ENCODE assay signal across 8 mouse cellular contexts in genomic region chr2:129904753-129905152, GRCm38 (mm10).
DNase-seq lines count a peak whose midpoint lies in the region; ATAC-seq lines count a peak whose summit lies in the region.

No protein-coding gene starts in this region.

- no peak overlapping the region for H3K27ac ChIP-seq in neural tube, embryonic 11.5 days (ENCODE audit: low read depth, low read length)

- H3K9ac ChIP-seq in neural tube, embryonic 11.5 days (ENCODE audit: low read length): no peak overlapping the region

- H3K4me3 ChIP-seq in neural tube, embryonic 11.5 days (ENCODE audit: low read depth, low read length): no peak overlapping the region

- peak; percentile 81 for ATAC-seq in frontal cortex, adult (ENCODE audit: low TSS enrichment)
- no peak for ATAC-seq in neural tube, embryonic 11.5 days (ENCODE audit: insufficient read depth, low FRiP score, low TSS enrichment)

- 50% methylated on average over 7 of the region's 7 CpGs for WGBS in neural tube, embryonic 11.5 days

- H3K27me3 ChIP-seq in neural tube, embryonic 11.5 days (ENCODE audit: control insufficient read depth, insufficient read depth, low read length): no peaks in the 10 kb centered on the region

- no peaks in the 10 kb centered on the region for H3K9me3 ChIP-seq in neural tube, embryonic 11.5 days (ENCODE audit: control insufficient read depth, low read length)

- H3K4me1 ChIP-seq in neural tube, embryonic 11.5 days (ENCODE audit: control insufficient read depth, insufficient read depth, low read length): no peaks in the 10 kb centered on the region

- DNase-seq in frontal cortex, postnatal 14 days (ENCODE audit: low spot score in 2 of 2): no peak
- peak; percentile 40 for DNase-seq in neural tube, embryonic 11.5 days (ENCODE audit: low spot score)
- no peak for DNase-seq in neural tube, embryonic 10.5 days (ENCODE audit: extremely low spot score, low spot score)
- peak; percentile 76 to 78 for DNase-seq in cerebellum, postnatal 10 days
- peak; percentile 18 to 43 for DNase-seq in kidney, postnatal 36 days
- peak; percentile 71 for DNase-seq in retina, postnatal 1 day
- DNase-seq in T-cell, adult 2 months (ENCODE audit: low spot score): no peak

- no peaks in the 10 kb centered on the region for H3K36me3 ChIP-seq in neural tube, embryonic 11.5 days (ENCODE audit: control insufficient read depth, insufficient read depth, low read length)

- no peak overlapping the region for H3K4me2 ChIP-seq in neural tube, embryonic 11.5 days (ENCODE audit: low read depth)

Comparison
In these comparisons a context has a peak if more than half of its experiments do, and no peak if none do; other contexts are left out.
1. DNase-seq: peak in neural tube, embryonic 11.5 days (single experiment), cerebellum, postnatal 10 days (2 of 2), kidney, postnatal 36 days (2 of 2) and retina, postnatal 1 day (single experiment); none in frontal cortex, postnatal 14 days (0 of 2), neural tube, embryonic 10.5 days (single experiment) and T-cell, adult 2 months (single experiment).